Mouse (Mus musculus): ENCODE results near the gene Syncrip. TPM values are rescaled to one million over a fixed set of nuclear protein-coding genes. Genes with fewer than 3 reads are reported as not detected.

Gene Syncrip
- polyA plus RNA-seq, 1 experiment from 2014 or later: 119 TPM

- 31% methylated on average over 4 of the region's 4 CpGs for WGBS
- no peak for ATAC-seq (ENCODE audit: low FRiP score, low read depth)
- H3K4me3 ChIP-seq: peak overlapping the region; percentile 80
- H3K27ac ChIP-seq (replicated peaks): 0 out of 2 replicates have a peak overlapping the region, but pooled peaks have one; percentile 6
- no peaks in the 10 kb centered on the region for H3K27me3 ChIP-seq
- H3K9me3 ChIP-seq: no peaks in the 10 kb centered on the region
- peaks cover 13% of the 10 kb centered on the region for H3K36me3 ChIP-seq
- peaks cover 12% of the 10 kb centered on the region for H3K4me1 ChIP-seq
- H3K4me2 ChIP-seq (replicated peaks): peak overlapping the region; percentile 62
- H3K9ac ChIP-seq (replicated peaks): peak overlapping the region; percentile 94
Observed at GRCm38 (mm10) chr9:88520849-88521483, 38.6 kb upstream of the Syncrip start.

DNA sequence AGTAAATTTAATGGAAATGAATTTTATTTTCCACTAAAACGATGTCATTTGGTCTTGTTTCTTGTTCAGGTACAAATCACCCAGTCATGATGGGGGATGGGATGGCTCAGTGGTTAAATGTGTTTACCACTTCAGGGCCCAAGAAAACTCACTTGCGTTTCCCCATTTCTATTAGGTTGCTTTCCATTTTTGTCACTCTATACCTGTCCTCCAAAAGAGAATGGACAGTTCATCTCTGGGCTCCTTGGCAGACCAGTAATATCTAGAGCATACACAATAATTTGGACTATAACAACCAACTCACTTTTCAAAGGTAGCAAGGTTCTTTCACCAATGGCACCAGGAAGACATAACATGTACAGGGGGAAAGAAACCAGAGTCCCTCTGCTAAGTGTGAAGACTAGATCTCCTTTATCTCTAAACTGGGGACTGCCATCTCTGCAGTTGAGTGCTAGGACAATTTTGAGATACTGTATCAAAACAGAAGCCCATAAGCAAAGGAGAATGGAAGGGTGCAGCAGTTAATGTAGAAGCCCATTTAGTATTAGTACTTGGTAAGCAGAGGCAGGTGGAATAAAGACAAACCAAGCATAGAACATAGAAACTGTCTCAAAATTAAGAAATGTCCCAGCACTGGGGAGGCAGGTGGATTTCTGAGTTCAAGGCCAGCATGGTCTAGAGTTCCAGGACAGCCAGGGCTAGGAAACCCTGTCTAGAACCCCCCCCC lies 37.9 kb upstream of the Syncrip start:
- Histone ChIP-seq H3K9me3 (no peaks in the 10 kb centered on the region), H3K9ac (replicated peaks) (peak overlapping the region; percentile 94; the same call in 1 of the 2 replicates), H3K36me3 (peaks cover 13% of the 10 kb centered on the region), H3K27ac (replicated peaks) (0 out of 2 replicates have a peak overlapping the region, but pooled peaks have one; percentile 6), H3K27me3 (no peaks in the 10 kb centered on the region), H3K4me3 (peak overlapping the region; percentile 80), H3K4me2 (replicated peaks) (peak overlapping the region; percentile 62), H3K4me1 (peaks cover 12% of the 10 kb centered on the region)
- 26% methylated on average over 2 of the region's 2 CpGs for WGBS
- ATAC-seq (ENCODE audit: low FRiP score, low read depth): no peak

DNA sequence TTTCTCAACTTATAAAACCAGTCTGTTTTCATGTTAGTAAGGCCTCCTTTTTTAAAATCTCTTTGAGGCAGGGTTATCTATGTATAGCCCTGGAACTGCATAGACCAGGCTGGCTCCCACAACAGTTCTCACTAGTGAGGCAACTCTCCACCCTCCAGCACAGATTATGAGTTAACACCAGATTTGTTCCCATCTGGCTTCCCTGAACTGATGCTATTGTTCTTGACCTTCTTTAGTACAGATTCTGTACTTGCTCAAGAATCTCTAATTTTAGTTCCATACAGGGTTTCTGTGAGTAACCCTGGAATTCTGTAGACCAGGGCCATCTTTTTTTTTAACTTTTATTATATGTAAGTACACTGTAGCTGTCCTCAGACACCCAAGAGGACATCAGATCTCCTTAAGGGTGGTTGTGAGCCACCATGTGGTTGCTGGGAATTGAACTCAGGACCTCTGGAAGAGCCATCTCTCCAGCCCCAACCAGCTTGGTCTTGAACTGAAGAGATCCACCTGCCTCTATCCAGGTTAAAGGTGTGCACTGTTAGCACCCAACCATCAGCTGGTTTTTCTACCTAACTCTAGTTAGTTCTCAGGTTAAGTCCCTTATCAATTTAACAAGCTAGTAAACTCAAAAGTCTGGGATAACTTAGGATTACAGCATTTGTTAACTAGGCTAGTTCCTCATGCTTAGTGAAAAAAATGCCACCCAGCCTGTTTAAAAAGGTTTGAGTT lies 37.2 kb upstream of the Syncrip start:
- H3K9ac ChIP-seq (replicated peaks): no peak overlapping the region
- H3K4me2 ChIP-seq (replicated peaks): no peak overlapping the region
- no peak overlapping the region for H3K4me3 ChIP-seq
- H3K4me1 ChIP-seq: peaks cover 12% of the 10 kb centered on the region
- 0 out of 2 replicates have a peak overlapping the region, but pooled peaks have one; percentile 39 for H3K27ac ChIP-seq (replicated peaks)
- ATAC-seq (ENCODE audit: low FRiP score, low read depth): no peak
- no peaks in the 10 kb centered on the region for H3K9me3 ChIP-seq
- H3K36me3 ChIP-seq: peaks cover 13% of the 10 kb centered on the region
- no peaks in the 10 kb centered on the region for H3K27me3 ChIP-seq

- ATAC-seq (ENCODE audit: low FRiP score, low read depth): no peak
- 93% methylated on average over 3 of the region's 3 CpGs for WGBS
Observed at GRCm38 (mm10) chr9:88516361-88516995, 34.1 kb upstream of the Syncrip start.

DNA sequence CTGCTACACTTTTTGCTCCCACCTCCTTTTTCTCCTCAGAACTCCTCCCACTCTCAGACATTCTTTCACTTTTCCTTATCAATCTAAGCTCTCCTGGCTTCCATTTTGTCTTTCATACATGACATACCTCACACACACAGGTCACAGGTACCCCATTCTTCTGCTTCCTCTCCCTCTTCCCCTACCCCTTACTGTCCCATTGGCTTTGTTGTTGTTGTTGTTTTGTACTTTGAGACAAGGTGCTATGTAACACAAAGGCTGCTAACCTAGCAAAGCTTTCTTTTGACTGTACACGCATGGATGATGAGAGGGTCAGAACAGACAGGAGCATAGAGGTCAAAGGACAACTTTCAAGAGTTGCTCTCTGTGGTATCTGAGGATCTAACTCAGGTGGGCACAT lies 33.2 kb upstream of the Syncrip start:
- no peak overlapping the region for H3K9ac ChIP-seq (replicated peaks)
- H3K4me2 ChIP-seq (replicated peaks): no peak overlapping the region
- H3K27me3 ChIP-seq: no peaks in the 10 kb centered on the region
- no peak overlapping the region for H3K4me3 ChIP-seq
- WGBS: 85% methylated on average over 1 of the region's 1 CpGs
- H3K27ac ChIP-seq (replicated peaks): no peak overlapping the region
- no peaks in the 10 kb centered on the region for H3K9me3 ChIP-seq
- no peak for ATAC-seq (ENCODE audit: low FRiP score, low read depth)
- peaks cover 5% of the 10 kb centered on the region for H3K36me3 ChIP-seq
- H3K4me1 ChIP-seq: peaks cover 5% of the 10 kb centered on the region

More at GRCm38 (mm10) chr9:88516361-88516995, 34.1 kb upstream of the Syncrip start:
- Histone ChIP-seq H3K4me1 (peaks cover 12% of the 10 kb centered on the region), H3K27ac (replicated peaks) (no peak overlapping the region), H3K9ac (replicated peaks) (no peak overlapping the region), H3K4me2 (replicated peaks) (no peak overlapping the region), H3K9me3 (no peaks in the 10 kb centered on the region), H3K27me3 (no peaks in the 10 kb centered on the region), H3K36me3 (peaks cover 13% of the 10 kb centered on the region), H3K4me3 (no peak overlapping the region)

DNA sequence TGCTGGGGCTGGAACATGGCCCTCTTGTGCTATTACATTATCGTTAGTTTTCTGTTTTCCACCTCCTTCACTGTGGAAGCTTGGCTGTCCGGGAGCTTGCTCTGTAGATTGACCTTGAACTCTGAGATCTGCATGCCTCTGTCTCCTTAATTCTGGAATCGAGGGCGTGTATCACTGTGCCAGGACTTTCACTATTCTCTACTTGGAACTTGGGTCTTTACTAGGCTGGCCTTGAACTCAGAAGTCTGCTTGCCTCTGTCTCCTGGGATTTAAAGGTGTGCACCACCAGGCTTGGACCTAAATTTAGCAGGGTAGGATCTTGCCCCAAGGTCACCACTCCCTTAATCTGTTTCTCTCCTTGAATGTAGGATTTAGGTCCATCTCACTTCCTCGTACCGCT lies 19.5 kb upstream of the Syncrip start:
- no peaks in the 10 kb centered on the region for H3K36me3 ChIP-seq
- H3K27me3 ChIP-seq: no peaks in the 10 kb centered on the region
- no peaks in the 10 kb centered on the region for H3K9me3 ChIP-seq
- no peak overlapping the region for H3K4me3 ChIP-seq
- WGBS: 85% methylated on average over 6 of the region's 6 CpGs
- H3K9ac ChIP-seq (replicated peaks): no peak overlapping the region
- H3K27ac ChIP-seq (replicated peaks): no peak overlapping the region
- H3K4me2 ChIP-seq (replicated peaks): no peak overlapping the region
- H3K4me1 ChIP-seq: no peaks in the 10 kb centered on the region
- no peak for ATAC-seq (ENCODE audit: low FRiP score, low read depth)

- H3K9ac ChIP-seq (replicated peaks): no peak overlapping the region
- no peak overlapping the region for H3K27ac ChIP-seq (replicated peaks)
- H3K4me3 ChIP-seq: no peak overlapping the region
- 85% methylated on average over 2 of the region's 2 CpGs for WGBS
- no peaks in the 10 kb centered on the region for H3K4me1 ChIP-seq
- H3K36me3 ChIP-seq: no peaks in the 10 kb centered on the region
- H3K27me3 ChIP-seq: no peaks in the 10 kb centered on the region
- no peak for ATAC-seq (ENCODE audit: low FRiP score, low read depth)
- no peak overlapping the region for H3K4me2 ChIP-seq (replicated peaks)
- H3K9me3 ChIP-seq: no peaks in the 10 kb centered on the region
Observed at GRCm38 (mm10) chr9:88500112-88500511, 17.7 kb upstream of the Syncrip start.

GRCm38 (mm10) chr9:88492522-88492921 lies 10.1 kb upstream of the Syncrip start:
- Histone ChIP-seq H3K9me3 (no peaks in the 10 kb centered on the region), H3K4me1 (no peaks in the 10 kb centered on the region), H3K4me2 (replicated peaks) (no peak overlapping the region), H3K27me3 (no peaks in the 10 kb centered on the region), H3K36me3 (no peaks in the 10 kb centered on the region), H3K9ac (replicated peaks) (no peak overlapping the region), H3K4me3 (no peak overlapping the region), H3K27ac (replicated peaks) (no peak overlapping the region)
- no peak for ATAC-seq (ENCODE audit: low FRiP score, low read depth)
- 91% methylated on average over 1 of the region's 1 CpGs for WGBS

DNA sequence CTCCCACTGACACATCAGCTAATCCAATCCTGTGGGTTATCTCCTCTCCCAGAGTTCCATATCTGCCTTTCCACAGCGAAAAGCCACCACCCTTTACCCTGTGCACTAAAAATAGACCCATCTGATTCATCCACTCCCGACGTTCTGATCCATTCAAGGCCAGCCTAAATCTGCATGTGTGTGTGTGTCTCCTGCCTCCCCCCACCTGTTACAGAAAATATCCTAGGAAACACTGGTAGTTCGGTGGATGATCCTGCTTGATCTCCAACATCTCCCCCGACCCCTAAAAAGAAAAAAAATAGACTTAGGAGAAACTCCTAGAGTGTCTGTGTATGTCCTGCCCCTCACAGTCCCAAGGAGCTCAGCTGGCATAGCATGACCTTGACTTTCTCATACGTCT lies 2.2 kb upstream of the Syncrip start:
- no peak overlapping the region for H3K9ac ChIP-seq (replicated peaks)
- 47% methylated on average over 6 of the region's 6 CpGs for WGBS
- no peaks in the 10 kb centered on the region for H3K9me3 ChIP-seq
- peaks cover 17% of the 10 kb centered on the region for H3K4me1 ChIP-seq
- H3K27me3 ChIP-seq: peaks cover 11% of the 10 kb centered on the region
- H3K4me2 ChIP-seq (replicated peaks): no peak overlapping the region
- ATAC-seq (ENCODE audit: low FRiP score, low read depth): no peak
- no peak overlapping the region for H3K4me3 ChIP-seq
- H3K27ac ChIP-seq (replicated peaks): no peak overlapping the region
- no peaks in the 10 kb centered on the region for H3K36me3 ChIP-seq

GRCm38 (mm10) chr9:88482829-88483396 lies 539 bp upstream of the Syncrip start:
- no peak for ATAC-seq (ENCODE audit: low FRiP score, low read depth)
- 0% methylated on average over 35 of the region's 52 CpGs for WGBS
- H3K27me3 ChIP-seq: peaks cover 11% of the 10 kb centered on the region

DNA sequence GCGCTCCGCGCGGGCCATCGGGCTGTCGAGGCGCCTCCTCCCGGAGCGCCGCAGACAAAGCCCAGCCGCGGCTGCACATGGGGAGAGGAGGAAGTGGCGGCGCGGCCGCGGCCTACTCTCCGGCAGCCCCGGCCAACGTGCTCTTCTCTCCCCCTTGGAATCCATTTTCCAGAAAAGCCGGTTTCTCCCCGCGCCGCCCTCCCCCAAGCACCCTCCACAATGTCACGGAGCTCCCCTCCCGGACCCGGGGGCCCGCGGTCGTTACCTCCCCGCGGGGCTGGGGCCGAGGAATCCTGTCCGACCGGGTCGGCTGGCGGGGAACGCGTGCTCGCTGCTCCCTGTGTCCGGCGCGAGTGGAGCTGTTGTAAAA lies 598 bp downstream of the Syncrip start:
- H3K36me3 ChIP-seq: peaks cover 7% of the 10 kb centered on the region
- peaks cover 20% of the 10 kb centered on the region for H3K4me1 ChIP-seq
- no peaks in the 10 kb centered on the region for H3K9me3 ChIP-seq
- peaks cover 11% of the 10 kb centered on the region for H3K27me3 ChIP-seq
- H3K4me2 ChIP-seq (replicated peaks): peak overlapping the region; percentile 79
- H3K4me3 ChIP-seq: peak overlapping the region; percentile 100
- peak overlapping the region; percentile 100 for H3K27ac ChIP-seq (replicated peaks)
- ATAC-seq (ENCODE audit: low FRiP score, low read depth): peak; percentile 7; the same call in 1 of the 2 replicates
- peak overlapping the region; percentile 99 for H3K9ac ChIP-seq (replicated peaks)
- 0% methylated on average over 39 of the region's 43 CpGs for WGBS

More at GRCm38 (mm10) chr9:88482829-88483396, 539 bp upstream of the Syncrip start:
- H3K27ac ChIP-seq (replicated peaks): peak overlapping the region; percentile 100
- no peaks in the 10 kb centered on the region for H3K36me3 ChIP-seq
- no peaks in the 10 kb centered on the region for H3K9me3 ChIP-seq
- peak overlapping the region; percentile 56 for H3K4me2 ChIP-seq (replicated peaks)
- peak overlapping the region; percentile 87 for H3K9ac ChIP-seq (replicated peaks)
- H3K4me1 ChIP-seq: peaks cover 17% of the 10 kb centered on the region
- H3K4me3 ChIP-seq: peak overlapping the region; percentile 100

Data from midbrain, embryonic 12.5 days (tissue).